Mouse (Mus musculus): ENCODE measurements around the gene Ankrd54.

DNA sequence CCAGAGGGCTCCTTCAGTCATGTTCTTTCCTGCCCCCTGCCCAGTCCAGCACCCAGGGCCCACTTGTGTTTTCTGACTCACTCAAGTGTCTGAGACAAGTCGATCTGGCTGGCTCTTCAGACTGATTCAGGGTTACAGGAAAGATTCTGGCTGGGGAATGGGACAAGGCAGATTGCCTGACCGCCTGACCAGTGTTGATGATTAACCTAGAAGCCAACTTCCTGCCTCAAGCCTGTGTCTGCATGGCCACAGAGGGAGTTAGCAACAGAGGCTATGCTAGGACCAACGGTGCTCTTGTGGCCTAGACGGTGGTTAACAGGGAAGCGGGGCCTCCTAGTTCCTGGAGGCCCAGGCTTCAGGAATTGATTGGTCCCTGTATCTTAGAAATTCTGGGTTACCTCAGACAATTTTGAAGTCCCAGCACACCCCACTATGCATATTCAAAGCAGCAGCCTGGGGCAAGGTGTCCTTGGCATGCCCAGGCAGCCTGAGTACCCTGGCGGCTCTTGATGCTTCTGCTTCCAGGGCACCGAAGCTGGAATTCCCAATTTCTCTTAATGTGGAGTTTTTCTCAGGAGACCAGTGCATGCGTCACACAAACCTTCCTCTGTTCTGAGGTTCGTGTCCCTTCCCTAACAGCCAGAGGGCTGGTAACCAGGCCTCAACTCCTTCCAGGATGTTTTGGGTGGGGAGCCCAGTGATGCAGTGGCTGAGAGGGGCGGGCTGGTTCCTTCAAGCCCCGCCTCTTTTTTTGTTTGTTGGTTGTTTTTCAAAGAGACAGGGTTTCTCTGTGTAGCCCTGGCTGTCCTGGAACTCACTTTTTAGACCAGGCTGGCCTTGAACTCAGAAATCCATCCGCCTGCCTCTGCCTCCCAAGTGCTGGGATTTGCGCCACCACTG is 11.0 kb downstream of the Ankrd54 start:
- no peak for TF ChIP-seq CTCF (IDR thresholded peaks at IDR 0.05)
- TF ChIP-seq EP300 (IDR thresholded peaks at IDR 0.05): no peak

Data from lung, postnatal 0 days (tissue).